Mouse (Mus musculus) kidney, adult 2 months (tissue): Measurements from ENCODE around the gene Etl4.

ENCODE experiments used
- CTCF ChIP-seq: fragments of 200-500 bp; conservative IDR thresholded peaks from 2 replicates; pipeline ENCODE4 v1.5.1; 2011; ENCODE audit warnings: low read depth, mild to moderate bottlenecking, control low read depth, low read length, moderate library complexity, mixed read lengths; ENCODE audit not compliant: insufficient read depth, insufficient read length
- POLR2A ChIP-seq: fragments of 200-500 bp; IDR thresholded peaks from one replicate; pipeline ENCODE4 v1.6.1; 2011; ENCODE audit warnings: low read depth, low read length, control low read depth

GRCm38 (mm10) chr2:20763511-20764212 is 854.1 kb downstream of the Etl4 start:
- TF ChIP-seq POLR2A = no peak
- no peak for TF ChIP-seq CTCF
